17 mouse cellular contexts compared by ENCODE assay signal in genomic region chr16:95639677-95640076, GRCm38 (mm10). TPM values are rescaled to one million over a fixed set of nuclear protein-coding genes. Genes with fewer than 3 reads are reported as not detected.
A peak's percentile ranks its signal among the peaks of the same experiment; 100 is the strongest.
DNase-seq lines count a peak whose midpoint lies in the region; TF ChIP-seq lines count a peak whose summit lies in the region.
"Had no signal": no experiment of that assay in that cellular context is flagged by ENCODE, and none has a peak within 500 bp of the region (broad histone marks: within the 10 kb centered on the region; RNA-seq: fewer than 3 reads in every experiment).

No protein-coding gene starts in this region.

- no peaks in the 10 kb centered on the region for H3K36me3 ChIP-seq in CH12.LX (replicated peaks in 1 of 2; ENCODE audit: control insufficient read depth in 1 of 2, insufficient read depth in 1 of 2, low read length in 1 of 2)
- H3K36me3 ChIP-seq: forebrain, embryonic 15.5 days; G1E; heart, embryonic 10.5 days; limb, embryonic 13.5 days; midbrain, embryonic 15.5 days had no signal

- H3K27ac ChIP-seq in layer of hippocampus, adult 2 months: no peak overlapping the region
- H3K27ac ChIP-seq in CH12.LX (ENCODE audit: insufficient read depth, low read depth): no peak overlapping the region
- H3K27ac ChIP-seq: forebrain, embryonic 15.5 days; heart, embryonic 10.5 days; limb, embryonic 13.5 days; midbrain, embryonic 15.5 days had no signal

- peak; percentile 29 for TF ChIP-seq RAD21 in CH12.LX (IDR thresholded peaks at IDR 0.05; ENCODE audit: low read depth, low read length)

- DNase-seq in layer of hippocampus, adult 2 months (ENCODE audit: low spot score in 2 of 2): no peak
- no peak for DNase-seq in layer of hippocampus, adult 18-20 months (ENCODE audit: low spot score in 2 of 2)
- DNase-seq in CH12.LX (ENCODE audit: extremely low read depth) (peak; percentile 13), NIH3T3 (ENCODE audit: low read depth) (peak; percentile 33)
- peak; percentile 54 for DNase-seq in thymus, postnatal 14 days
- DNase-seq in Muller cell, postnatal 12 days (ENCODE audit: inconsistent ontology term): no peak
- no peak for DNase-seq in kidney, adult 9 months
- DNase-seq: adrenal gland, postnatal 25 days; cerebellum, postnatal 14 days; gastrocnemius, postnatal 25 days; heart, postnatal 14 days had no signal

- no peaks in the 10 kb centered on the region for H3K27me3 ChIP-seq in CH12.LX (replicated peaks)
- H3K27me3 ChIP-seq: forebrain, embryonic 15.5 days; limb, embryonic 13.5 days; midbrain, embryonic 15.5 days had no signal

- no peaks in the 10 kb centered on the region for H3K79me2 ChIP-seq in CH12.LX (replicated peaks; ENCODE audit: control insufficient read depth, extremely low read depth, insufficient read depth, poor library complexity, severe bottlenecking)

- no peaks in the 10 kb centered on the region for H3K9me3 ChIP-seq in CH12.LX (replicated peaks; ENCODE audit: low read length)
- H3K9me3 ChIP-seq: forebrain, embryonic 15.5 days; G1E; heart, embryonic 10.5 days; limb, embryonic 13.5 days; midbrain, embryonic 15.5 days had no signal

- dilution Hi-C loops in CH12.LX (cut with MboI; ENCODE audit: extremely low pct_ligation_motif_present, extremely low pct_unique_long_range_greater_than_20kb, low sequenced_read_pairs): no loop called here

- no peak for TF ChIP-seq EP300 in CH12.LX (IDR thresholded peaks at IDR 0.05; ENCODE audit: low read length)

- peak; percentile 47 for TF ChIP-seq CTCF in layer of hippocampus, adult 2 months (conservative IDR thresholded peaks at IDR 0.05)
- peak in 1 of 2 experiments; percentile 55; a peak in 2 of 4 replicates for TF ChIP-seq CTCF in CH12.LX (conservative IDR thresholded peaks at IDR 0.05 in 1 of 2, IDR thresholded peaks at IDR 0.05 in 1 of 2; ENCODE audit: low read depth in 2 of 2, low read length in 2 of 2)

- in situ Hi-C loops in CH12.LX (cut with MboI; ENCODE audit: low pct_ligation_motif_present, low pct_unique_long_range_greater_than_20kb, low sequenced_read_pairs): no loop called here

- H3K9ac ChIP-seq in CH12.LX (ENCODE audit: insufficient read depth, low read depth): no peak overlapping the region
- H3K9ac ChIP-seq: forebrain, embryonic 15.5 days; limb, embryonic 13.5 days; midbrain, embryonic 15.5 days had no signal

- no peak for TF ChIP-seq POLR2A in CH12.LX (IDR thresholded peaks at IDR 0.05; ENCODE audit: low read depth, low read length)

- no peaks in the 10 kb centered on the region; a peak in 1 of 4 replicates for H3K4me1 ChIP-seq in CH12.LX (ENCODE audit: control insufficient read depth in 1 of 2, insufficient read depth in 2 of 2)
- H3K4me1 ChIP-seq: forebrain, embryonic 15.5 days; midbrain, embryonic 15.5 days had no signal

- H3K4me2 ChIP-seq in CH12.LX (ENCODE audit: insufficient read depth, low read depth, poor library complexity, severe bottlenecking): no peak overlapping the region
- H3K4me2 ChIP-seq: forebrain, embryonic 15.5 days; limb, embryonic 13.5 days; midbrain, embryonic 15.5 days had no signal

- H3K4me3 ChIP-seq in layer of hippocampus, adult 2 months: no peak overlapping the region
- no peak overlapping the region for H3K4me3 ChIP-seq in CH12.LX (replicated peaks in 1 of 3; ENCODE audit: low read depth in 2 of 3, low read length in 2 of 3, poor library complexity in 1 of 3)
- H3K4me3 ChIP-seq: forebrain, embryonic 15.5 days; heart, embryonic 10.5 days; limb, embryonic 13.5 days; midbrain, embryonic 15.5 days had no signal

TF ChIP-seq in CH12.LX, 34 proteins besides CTCF, POLR2A, EP300 and RAD21:
- TF ChIP-seq MAFK (IDR thresholded peaks at IDR 0.05; ENCODE audit: insufficient replicate concordance, low read length) (no peak), SMC3 (IDR thresholded peaks at IDR 0.05; ENCODE audit: low read depth, low read length) (peak; percentile 61)

RNA-seq across cellular contexts. Expression of gene Erg, which starts 53.3 kb away (rescaled TPM):
- 1 to 10 TPM; 4.4 to 4.6 TPM for total RNA-seq in layer of hippocampus, adult 2 months (2021)
- total RNA-seq in layer of hippocampus, adult 18-20 months (2021): 1 to 10 TPM; 3.6 to 4.8 TPM
- 0.34 and 0.42 TPM in 2 replicates for total RNA-seq in CH12.LX (2012; rRNA removed)
- total RNA-seq in CH12.LX (2014; rRNA removed): 0.07 and 0.11 TPM in 2 replicates
- polyA plus RNA-seq in CH12.LX (2012; ENCODE audit: insufficient read length, low read depth): 0.78 and 0.81 TPM in 2 replicates
- polyA plus RNA-seq: activated CD4-positive, CD25-positive, alpha-beta regulatory T cell, adult 4 months had no signal

Comparison
In these comparisons a context has a peak if more than half of its experiments do, and no peak if none do; other contexts are left out.
1. DNase-seq: peak in CH12.LX (single experiment), NIH3T3 (single experiment) and thymus, postnatal 14 days (single experiment); none in layer of hippocampus, adult 2 months (0 of 2), layer of hippocampus, adult 18-20 months (0 of 2), Muller cell, postnatal 12 days (single experiment) and kidney, adult 9 months (single experiment).